Mouse (Mus musculus) activated CD4-positive, CD25-positive, alpha-beta regulatory T cell, adult 4 months (primary cell): ENCODE measurements around the gene Gba. TPM values are rescaled to one million over a fixed set of nuclear protein-coding genes. Genes with fewer than 3 reads are reported as not detected.

Experiments
- ATAC-seq: one replicate; pipeline ENCODE4 v1.8.0; 2017
- polyA plus RNA-seq, 2 experiments: library from polyadenylated mRNA; unstranded; fragments of 100-300 nt; shearing (Covaris generic); gene quantifications; one replicate each; pipeline ENCODE4 v1.2.1; 2017

Gba gene
- polyA plus RNA-seq, 2 experiments from 2014 or later = 72.1 to 75.6 TPM

DNA sequence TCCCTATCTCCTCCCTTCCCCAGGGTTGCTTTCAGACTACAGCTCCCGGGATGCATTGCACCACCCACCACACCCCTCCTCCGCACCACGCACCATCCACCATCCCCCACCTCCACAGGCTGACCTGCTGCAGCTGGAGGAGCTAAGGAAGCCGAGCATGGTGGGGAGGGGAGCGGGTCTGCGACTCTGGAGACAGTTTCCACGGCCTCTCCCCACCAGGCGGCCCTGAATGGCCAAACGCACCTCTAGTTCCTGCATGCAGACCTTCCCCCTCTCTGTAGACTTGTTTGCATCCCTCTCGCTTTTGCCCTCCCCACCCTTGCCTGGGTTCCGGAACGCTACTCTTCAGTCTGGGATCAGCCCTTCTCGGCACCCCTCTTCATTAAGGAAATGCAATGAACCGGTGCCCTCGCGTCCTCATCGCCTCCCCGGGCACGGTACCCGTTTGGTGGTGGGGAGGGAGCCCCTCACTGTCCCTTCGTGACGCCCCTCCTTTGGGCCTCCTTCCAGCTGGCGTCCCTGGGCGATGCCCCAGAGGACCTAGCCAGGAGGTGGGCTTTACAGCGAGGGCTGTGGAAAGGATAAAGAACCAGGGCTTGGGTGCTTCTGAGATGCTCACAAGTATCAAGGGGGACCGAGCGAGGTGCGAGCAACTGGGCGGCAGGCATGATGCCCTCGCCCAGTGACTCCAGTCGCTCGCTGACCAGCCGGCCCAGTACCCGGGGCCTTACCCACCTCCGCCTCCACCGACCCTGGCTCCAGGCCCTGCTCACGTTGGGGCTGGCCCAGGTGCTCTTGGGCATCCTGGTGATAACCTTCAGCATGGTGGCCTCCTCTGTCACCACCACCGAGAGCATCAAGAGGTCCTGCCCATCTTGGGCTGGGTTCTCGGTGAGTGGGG, 19.4 kb upstream of the Gba start, which contains the start of gene Fam189b:
Gene Fam189b, plus strand, starts transcription at position 86 of the 901 bp plus-strand sequence.
- ATAC-seq = peak; percentile 67

DNA sequence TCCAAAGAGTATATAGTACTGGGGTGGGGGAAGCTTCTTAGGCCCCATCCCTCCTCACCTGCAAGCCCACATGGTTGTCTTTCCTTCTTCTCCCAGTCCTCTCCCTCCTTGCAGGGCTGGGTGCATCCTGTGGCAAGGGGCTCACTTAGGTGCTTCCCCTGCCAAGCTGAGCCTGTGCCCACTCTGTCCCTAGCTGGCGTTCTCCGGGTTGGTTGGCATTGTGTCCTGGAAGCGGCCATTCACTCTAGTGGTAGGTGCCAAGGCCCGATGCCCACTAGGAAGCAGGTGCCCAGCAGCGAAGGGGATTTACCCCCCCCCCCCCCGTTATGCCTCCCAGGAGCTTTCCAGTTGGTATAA, 18.8 kb upstream of the Gba start:
- ATAC-seq = no peak

DNA sequence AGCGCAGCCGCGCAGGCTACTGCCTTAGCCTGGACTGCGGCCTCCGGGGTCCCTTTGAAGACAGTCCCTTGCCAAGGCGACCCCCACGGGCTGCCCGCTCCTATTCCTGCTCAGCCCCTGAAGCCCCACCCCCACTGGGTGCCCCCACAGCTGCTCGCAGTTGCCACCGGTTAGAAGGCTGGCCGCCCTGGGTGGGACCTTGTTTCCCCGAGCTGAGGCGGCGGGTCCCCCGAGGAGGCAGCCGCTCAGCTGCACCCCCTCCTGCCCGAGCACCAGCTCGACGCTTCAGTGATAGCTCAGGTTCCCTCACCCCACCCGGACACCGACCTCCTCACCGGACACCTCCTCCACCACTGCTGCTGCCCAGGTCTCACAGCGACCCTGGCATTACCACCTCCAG, 15.5 kb upstream of the Gba start:
- no peak for ATAC-seq

DNA sequence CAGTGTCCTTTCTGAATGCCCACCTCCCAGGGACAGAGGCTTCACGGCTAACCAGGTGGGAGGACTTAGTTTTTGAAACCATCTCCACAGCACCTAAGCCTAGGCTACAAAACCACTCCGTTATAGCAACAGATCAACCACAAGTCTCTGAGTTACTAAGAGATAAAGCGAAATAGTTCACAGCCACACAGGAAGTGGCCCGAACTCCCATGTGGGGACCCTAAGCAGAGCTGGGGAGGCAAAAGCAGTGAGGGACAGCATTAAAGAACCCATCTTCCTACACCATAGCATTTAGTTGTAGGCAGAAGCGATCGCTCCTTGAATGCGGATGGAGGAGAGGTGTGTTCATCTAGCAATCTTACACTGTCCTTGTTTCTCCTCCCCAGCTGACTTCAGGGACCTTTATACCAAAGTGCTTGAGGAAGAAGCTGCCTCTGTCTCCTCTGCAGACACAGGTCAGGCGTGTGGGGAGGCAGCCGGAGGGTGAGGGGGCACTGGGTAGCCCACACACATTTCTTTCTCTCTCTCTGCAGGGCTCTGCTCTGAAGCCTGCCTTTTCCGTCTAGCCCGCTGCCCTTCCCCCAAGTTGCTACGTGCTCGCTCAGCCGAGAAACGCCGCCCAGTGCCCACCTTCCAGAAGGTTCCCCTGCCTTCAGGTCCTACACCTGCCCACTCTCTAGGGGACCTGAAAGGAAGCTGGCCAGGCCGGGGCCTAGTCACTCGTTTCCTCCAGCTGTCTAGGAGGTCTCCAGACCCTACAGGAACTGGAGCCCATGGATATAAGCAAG, 14.8 kb upstream of the Gba start:
- peak; percentile 48 for ATAC-seq

DNA sequence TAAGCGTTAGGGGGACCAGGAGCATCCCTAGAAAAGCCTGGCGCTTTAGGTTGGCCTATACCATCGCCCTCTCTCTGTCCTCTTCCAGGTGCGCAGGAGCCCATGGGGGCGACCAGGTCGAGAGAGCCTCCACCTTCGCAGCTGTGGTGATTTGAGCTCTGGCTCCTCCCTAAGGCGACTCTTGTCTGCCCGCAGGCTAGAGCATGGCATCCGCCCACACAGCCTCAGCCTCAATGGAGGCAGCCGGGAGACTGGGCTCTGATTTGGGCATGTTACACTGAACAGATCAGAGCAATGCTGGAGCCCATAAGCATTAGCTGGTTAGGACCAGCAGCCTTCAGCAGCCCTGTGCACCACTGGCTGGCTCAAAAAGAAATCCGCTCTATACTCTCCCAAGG, 14.3 kb upstream of the Gba start:
- ATAC-seq = peak; percentile 42

DNA sequence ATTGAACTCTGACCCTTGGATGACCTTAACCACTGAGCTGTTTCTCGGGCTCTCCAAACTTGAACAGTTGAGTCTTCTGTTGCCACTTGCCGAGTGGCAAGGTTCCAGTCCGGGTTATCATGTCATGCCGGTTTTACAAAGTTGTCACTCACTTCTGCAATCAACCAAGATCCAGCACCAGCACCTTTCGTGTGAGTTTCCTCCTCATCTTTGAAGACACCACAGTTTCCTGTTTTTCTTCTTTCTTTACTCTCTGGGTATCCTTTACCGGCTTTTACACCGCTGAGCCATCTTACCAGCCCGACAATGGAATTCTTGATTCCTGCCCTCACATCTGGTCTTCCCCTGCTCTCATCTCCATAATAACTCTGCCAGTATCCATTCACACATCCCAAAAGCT, 12.3 kb upstream of the Gba start:
- peak; percentile 67 for ATAC-seq

DNA sequence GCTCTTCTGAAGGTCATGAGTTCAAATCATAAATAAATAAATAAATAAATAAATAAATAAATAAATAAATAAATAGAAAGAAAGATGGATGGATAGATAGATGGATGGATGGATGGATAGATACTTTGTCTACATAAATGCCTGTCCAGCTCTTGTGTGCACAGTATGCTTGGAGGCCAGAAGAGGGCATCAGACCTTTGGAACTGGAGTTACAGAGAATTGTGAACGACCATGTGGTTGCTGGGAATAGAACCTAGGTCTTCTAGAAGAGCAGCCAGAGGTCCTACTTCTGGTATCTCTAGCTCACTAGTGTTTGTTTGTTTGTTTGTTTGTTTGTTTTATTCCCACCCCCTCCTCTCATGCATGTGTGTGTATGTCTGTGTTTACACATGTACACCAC, 9.4 kb upstream of the Gba start:
- no peak for ATAC-seq

DNA sequence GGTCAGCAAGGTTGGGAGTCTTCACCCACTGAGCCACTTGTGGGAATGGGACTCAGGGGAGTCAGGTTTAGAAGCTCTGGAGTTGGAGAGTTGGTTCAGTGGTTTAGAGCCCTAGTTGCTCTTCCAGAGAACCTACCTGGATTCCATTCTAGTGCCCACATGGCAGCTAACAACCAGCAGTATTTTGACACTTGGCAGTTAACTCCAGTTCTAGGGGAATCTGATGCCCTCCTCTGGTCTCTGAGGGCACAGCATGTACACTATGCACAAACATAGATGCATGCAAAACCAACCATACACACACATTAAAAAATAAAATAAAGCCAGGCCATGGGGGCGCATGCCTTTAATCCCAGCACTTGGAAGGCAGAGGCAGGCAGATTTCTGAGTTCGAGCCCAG, 8.9 kb upstream of the Gba start:
- ATAC-seq = peak; percentile 28

DNA sequence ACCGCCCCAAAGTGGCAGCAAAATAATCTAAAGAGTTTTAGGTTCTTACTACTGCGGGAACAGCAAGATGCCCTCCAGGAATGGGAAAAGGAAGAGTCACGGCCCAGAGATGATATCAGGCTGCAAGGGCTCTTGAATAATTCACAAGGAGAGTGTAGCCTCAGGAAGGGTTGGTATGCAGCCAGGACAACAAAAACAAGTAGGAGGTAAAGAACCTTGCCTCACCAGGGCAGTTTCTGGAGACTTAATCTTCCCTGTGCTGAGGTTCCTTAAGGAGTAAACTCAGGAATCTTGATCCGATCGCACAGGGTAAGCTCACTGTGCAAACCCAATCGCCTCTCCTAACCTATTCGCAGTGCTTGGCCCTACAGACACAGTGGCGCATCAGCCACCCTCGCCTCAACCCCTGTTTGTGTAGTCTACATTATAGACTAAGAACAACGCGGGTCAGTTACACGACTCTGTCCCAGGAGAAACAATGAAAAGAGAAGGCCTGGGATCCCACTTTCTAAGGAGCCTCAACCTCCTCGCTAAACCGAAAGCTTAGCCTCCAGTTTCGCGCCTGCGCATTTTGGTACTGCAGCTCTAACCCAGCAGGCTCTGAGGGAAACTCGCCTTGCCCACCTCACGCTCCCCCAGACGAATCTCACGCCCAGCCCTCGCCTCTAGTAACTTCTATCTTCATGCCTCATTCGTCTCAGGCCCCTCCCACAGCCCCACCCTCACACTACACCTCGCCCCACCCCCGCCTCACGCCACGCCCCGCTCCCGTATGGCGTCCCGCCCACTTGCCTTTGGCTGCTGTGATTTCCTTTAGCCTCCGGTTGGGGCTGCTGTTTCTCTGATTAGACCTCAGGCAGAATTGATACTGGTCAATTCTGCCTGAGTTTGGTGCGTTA, 6.5 kb upstream of the Gba start:
- ATAC-seq = peak; percentile 86

DNA sequence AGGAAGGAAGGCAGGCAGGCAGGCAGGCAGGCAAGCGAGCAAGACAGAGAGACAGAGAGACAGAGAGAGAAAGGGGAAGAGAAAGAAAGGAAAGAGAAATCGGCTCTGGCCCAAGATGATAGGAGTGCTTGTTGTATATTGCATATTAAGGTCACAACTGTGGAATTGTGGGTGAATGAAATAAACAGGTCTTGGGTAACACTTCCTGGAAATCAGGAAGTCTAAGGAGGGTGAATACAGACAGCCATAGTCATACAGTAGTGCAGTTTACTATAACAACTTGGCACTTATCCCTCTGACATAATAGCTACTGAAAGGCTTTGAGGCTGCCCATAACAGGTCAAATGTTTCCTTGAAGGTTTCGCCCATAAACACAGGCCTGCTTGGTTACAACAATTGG, 2.9 kb upstream of the Gba start:
- ATAC-seq = no peak

DNA sequence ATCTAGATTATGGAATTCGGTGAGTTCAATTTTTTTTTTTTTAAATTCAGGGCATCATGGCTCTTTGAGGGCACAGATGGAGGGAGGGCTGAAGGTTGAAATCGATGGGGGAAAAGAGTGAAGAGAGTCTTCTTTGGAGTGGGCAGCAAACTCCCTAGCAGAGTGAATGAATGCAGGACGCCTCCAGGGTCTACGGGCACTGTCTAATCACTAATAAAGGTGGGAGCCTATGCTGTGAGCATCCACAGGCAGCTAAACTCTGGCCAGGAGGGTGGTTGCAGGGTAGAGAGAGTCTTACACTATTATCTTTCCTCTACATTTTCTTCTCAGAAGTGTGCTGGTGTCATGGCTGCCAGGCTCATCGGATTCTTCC, 400 bp downstream of the Gba start:
- ATAC-seq = no peak

DNA sequence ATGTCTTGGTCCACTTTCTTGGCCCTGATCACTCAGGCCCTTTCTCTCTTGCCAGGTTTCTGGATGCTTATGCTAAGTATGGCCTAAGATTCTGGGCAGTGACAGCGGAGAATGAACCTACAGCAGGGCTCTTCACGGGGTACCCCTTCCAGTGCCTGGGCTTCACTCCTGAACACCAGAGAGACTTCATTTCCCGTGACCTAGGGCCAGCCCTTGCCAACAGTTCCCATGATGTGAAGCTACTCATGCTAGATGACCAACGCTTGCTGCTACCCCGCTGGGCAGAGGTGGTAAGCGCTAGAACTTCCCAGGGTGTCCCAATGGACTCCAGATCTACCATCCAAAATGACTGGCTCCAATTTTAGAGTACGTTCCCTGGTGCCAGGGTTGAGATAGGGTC, 3.4 kb downstream of the Gba start:
- ATAC-seq = no peak

DNA sequence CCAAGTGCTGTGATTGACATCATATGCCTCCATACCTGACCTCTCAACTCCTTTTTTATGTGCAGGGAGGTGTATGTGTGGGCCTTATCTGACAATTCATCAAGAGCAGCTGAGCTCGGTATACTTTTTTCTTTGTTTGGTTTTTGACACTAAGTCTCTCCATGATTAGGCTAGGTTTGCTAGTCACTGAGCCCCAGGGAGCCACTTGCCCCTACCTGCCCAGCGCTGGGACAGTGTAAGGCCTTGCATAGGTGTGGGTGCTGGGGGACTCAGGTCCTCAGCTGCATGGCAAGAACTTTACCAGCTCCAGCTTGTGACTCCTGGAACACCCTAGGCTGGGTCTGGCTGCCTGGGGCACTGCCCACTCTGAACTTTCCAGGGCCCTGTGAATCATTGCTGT, 4.0 kb downstream of the Gba start:
- ATAC-seq = no peak

DNA sequence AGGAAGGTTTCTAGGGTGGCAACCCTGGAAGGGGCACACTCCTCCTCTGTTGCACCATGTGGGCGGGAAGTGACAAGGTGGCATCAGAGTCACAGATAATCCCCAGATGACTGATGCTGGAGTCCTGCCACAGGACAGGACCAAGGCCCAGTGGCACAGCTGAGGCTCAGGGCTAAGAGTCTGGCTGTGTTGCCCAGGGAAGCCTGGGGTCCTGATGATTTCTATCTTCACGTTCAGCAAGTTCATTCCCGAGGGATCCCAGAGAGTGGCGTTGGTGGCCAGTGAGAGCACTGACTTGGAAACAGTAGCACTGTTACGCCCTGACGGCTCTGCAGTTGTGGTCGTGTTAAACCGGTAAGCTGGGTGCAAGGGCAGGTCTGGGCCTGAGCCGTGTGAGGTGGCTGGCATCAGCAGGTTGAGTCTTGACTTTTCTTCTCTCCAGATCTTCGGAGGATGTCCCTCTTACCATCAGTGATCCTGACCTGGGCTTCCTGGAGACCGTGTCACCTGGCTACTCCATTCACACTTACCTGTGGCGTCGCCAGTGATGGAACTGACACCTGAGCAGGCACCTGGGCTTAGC, 5.4 kb downstream of the Gba start:
- no peak for ATAC-seq

DNA sequence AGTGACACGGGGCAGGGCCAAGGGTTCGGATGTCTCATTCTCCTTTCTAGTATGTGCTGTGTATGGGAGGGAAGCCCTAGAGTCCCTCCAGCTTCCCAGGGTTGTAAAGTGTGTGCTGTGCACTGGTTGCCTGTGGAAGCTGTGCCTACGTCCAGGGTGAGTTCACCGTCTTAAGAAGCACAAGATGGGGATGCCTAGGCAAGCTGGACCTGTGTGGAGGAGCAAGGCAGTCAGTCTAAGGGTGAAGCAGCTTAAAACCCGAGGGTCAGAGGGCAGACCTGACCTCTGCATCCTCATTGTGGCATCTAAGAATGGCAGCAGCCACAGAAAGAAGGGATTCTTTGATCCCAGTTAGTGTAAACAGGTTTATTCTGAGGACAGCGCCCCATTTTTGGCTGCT, 6.0 kb downstream of the Gba start:
- no peak for ATAC-seq

DNA sequence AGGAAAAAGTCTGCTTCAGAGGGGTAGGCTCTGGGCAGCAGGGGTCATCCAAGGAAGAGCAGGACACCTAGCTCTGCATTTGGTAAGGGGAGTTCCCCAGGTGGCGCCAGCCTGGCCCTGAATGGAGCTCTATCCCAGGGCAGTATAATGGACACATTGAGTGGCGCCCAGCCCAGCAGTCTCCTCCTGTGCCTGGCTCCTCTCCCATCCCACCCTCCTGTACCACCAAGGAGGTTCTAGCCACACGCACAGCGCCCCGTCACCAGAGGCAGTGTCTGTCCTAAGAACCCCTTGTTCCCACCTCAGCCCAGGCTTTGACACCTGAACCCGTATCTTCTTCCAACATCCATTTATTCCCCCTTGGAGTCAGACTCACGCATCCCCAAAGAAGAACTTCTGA, 7.0 kb downstream of the Gba start:
- ATAC-seq = no peak

DNA sequence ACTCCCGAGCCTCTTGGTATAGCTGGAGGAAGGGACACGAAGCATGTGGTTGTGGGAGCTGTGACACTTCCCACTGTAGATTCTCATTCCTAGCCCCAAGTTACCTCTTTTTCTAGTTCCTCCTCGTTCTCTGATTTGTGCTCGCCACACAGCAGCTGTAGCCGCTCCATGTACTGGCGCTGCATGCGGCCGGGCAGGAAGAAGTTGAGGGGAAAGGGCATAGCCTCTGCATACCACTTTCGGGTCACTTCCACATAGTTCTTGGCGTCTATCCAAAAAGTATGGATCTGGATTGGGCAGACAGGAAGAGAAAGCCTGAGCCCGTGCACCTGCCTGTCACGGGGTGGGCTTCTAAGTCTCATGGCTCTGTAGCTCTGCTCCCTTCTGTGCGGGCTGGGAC, 7.4 kb downstream of the Gba start:
- no peak for ATAC-seq

DNA sequence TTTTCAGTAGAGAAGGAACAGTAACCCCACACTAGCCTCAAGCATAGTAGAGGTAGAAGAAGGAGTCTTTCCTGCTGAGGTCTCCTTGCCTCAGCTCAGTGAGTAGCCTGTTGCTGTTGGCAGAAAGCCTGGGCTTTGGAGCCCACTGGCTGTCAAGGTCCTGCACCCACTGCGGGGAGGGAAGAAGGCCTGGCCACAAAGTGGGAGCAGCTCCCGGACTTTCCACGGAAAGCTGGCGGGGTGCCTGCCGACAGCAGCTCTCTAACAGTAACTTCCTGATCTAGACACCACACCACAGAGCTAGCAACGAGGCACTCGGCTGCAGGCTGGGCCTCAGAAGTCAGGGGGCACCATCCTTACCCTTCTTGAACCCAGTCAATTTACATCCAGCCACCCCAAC, 8.0 kb downstream of the Gba start:
- no peak for ATAC-seq

DNA sequence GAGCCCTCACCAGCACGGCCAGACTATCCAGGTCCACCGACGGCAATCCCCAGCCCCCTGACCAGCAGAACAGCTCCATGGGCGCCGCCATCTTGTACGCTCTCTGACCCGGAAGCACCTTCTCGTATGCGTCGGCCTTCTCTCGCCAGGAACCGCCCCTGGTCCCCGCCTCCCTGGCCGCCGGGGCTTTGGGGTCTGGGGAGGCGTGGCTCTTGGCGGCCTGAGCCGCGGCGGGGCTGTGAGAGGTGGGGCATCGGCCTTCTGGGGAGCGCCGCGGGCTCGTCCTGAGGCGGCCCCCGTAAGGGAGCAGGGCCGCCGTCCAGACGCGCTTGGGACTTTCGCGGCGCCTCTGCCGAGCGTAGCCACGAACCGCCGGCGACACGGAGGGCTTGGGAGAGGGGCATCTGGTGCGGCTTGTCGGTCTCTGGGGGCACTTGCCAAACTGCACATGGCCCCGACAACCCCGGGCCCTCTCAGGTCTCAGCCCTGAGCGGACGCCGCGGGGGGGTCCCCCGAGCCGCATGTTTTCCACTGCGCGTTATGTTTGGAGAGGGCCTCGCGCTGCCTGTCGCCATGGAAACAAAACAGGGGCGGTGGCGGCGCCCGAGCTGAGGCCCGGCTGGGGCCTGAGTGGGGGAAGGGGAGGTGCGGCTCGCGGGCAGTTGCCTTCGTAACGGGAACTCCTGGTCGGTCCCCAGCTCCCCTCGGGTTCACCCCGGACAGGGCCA, 11.2 kb downstream of the Gba start:
- ATAC-seq = peak; percentile 87

DNA sequence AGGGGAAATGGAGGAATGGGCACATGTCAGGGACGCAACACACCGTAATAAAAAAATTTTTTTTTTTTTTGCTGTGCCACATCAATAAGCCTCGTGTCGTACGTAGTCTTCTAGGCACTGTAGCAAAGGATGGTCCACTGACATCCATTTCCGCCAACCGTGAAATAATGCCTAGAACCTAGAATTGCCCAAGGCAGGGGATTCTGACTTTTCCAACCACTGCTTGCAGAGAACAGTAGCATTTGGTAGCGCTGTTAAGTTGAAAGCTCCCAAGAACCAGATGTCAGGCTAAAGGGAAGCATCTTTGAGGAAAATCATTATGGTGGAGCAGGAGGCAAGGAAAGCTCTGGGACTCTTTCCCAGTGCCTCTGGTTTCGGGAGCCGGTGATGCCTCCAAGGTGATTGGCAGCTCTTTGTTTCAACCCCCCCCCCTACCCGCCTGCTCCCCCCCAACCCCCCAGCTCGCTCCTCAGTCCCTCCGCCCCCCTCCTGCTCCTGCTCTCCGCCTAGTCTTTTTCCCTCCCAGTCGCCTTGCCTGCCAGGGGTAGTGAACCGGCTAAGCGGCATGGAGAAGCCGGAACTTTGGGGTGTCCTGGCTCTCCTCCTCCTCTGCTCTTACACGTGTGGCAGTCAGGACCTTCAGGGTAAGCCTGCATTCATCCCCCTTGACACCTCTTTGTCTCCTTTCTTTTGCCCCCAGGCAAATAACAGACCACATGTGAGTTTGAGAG, 12.1 kb downstream of the Gba start, which contains the start of gene Thbs3:
Gene Thbs3, plus strand, starts transcription at position 500 of the 731 bp plus-strand sequence.
- peak; percentile 37 for ATAC-seq

DNA sequence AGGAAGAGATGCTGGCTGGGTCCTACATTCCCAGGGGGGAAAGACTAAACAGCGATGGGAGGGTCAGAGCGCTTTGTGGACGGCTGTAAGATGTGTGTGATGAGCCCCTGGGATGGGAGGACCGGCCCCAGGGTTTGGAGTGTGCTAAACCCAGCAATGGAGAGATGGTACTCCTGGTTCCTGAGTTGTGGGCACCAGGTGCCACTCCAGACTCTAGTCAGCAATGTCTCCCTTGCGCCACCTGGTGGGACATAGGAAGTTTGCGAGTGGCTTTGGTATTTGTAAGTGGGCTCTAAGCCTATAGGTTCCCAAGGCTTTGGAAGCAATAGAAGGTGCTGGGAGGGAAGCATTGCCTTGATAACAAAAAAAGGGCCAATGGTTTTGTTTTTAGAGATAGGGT, 13.1 kb downstream of the Gba start:
- peak; percentile 25 for ATAC-seq
